Mouse (Mus musculus): ENCODE measurements around the gene Dnajc24. TPM values are rescaled to one million over a fixed set of nuclear protein-coding genes. Genes with fewer than 3 reads are reported as not detected.

Dnajc24 gene
- polyA plus RNA-seq (2014; fragmentation: Nextera tagmentation; extraction: Ambion mirVana), result 27.3 and 30.6 TPM in 2 replicates

DNA sequence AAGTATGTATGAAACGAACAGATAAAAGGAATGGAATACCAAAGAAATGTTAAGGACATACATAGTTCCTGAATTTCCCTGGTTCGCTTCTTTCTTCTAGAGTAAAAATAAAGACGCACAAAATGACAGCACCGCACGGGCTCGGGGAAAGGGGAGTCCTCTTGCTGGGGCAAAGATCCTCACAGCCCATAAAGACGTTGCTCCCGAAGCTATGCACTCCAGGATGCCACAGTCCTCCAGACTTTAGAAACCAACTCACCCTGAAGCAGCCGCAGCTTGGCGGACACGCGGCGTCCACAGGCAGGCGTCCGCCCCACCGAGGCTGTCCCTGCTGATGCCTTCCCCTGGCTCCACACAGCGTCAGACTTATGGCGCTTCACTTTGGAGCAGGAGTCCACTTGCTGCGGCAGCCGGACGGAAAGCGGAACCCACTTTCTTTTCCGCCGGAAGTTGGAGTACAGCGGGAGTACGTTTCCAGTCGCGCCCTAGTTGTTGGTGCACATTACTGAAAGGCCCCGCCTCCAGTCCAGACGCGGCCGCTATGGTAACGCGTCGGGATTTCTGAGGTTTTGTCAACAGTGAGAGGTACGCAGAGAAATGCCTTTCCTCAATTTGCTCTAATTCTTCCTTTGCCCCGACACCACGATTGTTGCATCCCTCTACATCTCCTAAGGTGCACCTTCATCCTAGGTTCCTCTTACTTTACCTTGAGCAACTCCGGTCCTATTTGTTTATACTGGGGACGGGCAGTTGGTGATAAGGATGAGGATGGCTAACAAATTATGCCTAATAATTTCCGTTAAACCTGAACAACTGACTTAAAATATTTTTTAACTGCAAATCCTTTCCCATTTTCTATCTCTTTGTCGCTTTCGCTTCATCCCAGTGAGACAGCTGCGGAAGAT is at the start of gene Dnajc24:
Gene Dnajc24 (minus strand): TSS at position 715 of the 905 bp plus-strand sequence.
- 2% methylated on average over 44 of the region's 44 CpGs for WGBS
- ATAC-seq (ENCODE audit: low read depth), result peak; percentile 98

DNA sequence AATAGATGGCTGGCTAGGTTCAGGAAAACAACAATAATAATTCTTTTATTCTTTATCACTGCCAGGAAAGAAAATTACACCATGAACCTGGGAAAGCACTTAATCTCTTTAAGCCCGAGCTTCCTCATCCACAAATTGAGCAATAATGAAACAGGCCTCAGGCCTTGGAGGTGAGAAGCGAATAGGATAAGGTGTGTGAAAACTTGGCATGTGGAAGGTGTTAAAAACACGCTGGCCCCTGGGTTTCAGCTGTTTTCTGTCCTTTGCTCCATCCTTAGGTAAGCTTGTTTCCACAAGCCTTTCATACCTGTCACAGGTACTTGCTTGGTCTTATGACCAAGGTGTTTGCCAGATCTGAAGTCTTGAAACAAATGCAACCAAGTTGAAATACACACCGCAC is 43.3 kb upstream of the Dnajc24 start:
- Histone ChIP-seq H3K9me3 (ENCODE audit: control insufficient read depth, low read length) (no peaks in the 10 kb centered on the region), H3K4me2 (ENCODE audit: low read depth, low read length) (no peak overlapping the region), H3K4me1 (ENCODE audit: control insufficient read depth, insufficient read depth, low read length) (no peaks in the 10 kb centered on the region), H3K27me3 (ENCODE audit: control insufficient read depth, insufficient read depth, low read length) (no peaks in the 10 kb centered on the region; the same call in 1 of the 2 replicates), H3K36me3 (ENCODE audit: control insufficient read depth, insufficient read depth, low read length) (no peaks in the 10 kb centered on the region), H3K27ac (ENCODE audit: low read depth, low read length) (no peak overlapping the region), H3K4me3 (ENCODE audit: low read depth, low read length) (no peak overlapping the region), H3K9ac (replicated peaks; ENCODE audit: low read depth, low read length) (no peak overlapping the region)
- 87% methylated on average over 4 of the region's 4 CpGs for WGBS
- ATAC-seq (ENCODE audit: low read depth), result no peak

More for the DNA sequence above, at the start of gene Dnajc24:
- Histone ChIP-seq H3K4me1 (ENCODE audit: control insufficient read depth, insufficient read depth, low read length) (no peaks in the 10 kb centered on the region; the same call in 1 of the 2 replicates), H3K9ac (replicated peaks; ENCODE audit: low read depth, low read length) (peak within 1 kb of the TSS; percentile 64), H3K4me2 (ENCODE audit: low read depth, low read length) (peak within 1 kb of the TSS; percentile 56), H3K36me3 (ENCODE audit: control insufficient read depth, insufficient read depth, low read length) (no peaks in the 10 kb centered on the region), H3K27ac (ENCODE audit: low read depth, low read length) (peak within 1 kb of the TSS; percentile 61; the same call in 1 of the 2 replicates), H3K9me3 (ENCODE audit: control insufficient read depth, low read length) (no peaks in the 10 kb centered on the region), H3K27me3 (ENCODE audit: control insufficient read depth, insufficient read depth, low read length) (no peaks in the 10 kb centered on the region), H3K4me3 (ENCODE audit: low read depth, low read length) (peak within 1 kb of the TSS; percentile 58)

DNA sequence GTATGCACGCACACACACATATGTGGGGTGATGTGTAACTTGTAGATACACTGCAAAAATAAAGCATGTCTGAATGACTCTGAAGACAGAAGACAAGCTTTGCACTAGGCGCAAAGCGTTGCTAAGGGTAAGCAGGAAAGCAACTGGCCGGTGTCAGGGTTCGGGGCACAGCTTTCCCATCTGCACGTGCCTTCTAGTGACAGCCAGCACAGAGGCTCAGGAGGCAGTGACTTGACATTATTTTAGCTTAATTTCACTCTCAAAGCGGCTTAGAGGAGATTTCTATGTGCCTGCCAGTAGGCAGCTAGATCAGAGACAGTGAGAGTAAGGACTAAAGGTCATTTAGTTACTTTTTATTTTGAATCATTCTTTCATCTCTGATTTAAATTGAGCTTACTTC is 39.1 kb upstream of the Dnajc24 start:
- Histone ChIP-seq H3K36me3 (ENCODE audit: control insufficient read depth, insufficient read depth, low read length) (no peaks in the 10 kb centered on the region), H3K9me3 (ENCODE audit: control insufficient read depth, low read length) (no peaks in the 10 kb centered on the region), H3K4me2 (ENCODE audit: low read depth, low read length) (no peak overlapping the region), H3K4me1 (ENCODE audit: control insufficient read depth, insufficient read depth, low read length) (no peaks in the 10 kb centered on the region), H3K9ac (replicated peaks; ENCODE audit: low read depth, low read length) (no peak overlapping the region), H3K27ac (ENCODE audit: low read depth, low read length) (no peak overlapping the region), H3K27me3 (ENCODE audit: control insufficient read depth, insufficient read depth, low read length) (no peaks in the 10 kb centered on the region; the same call in 1 of the 2 replicates), H3K4me3 (ENCODE audit: low read depth, low read length) (no peak overlapping the region)
- WGBS, result 37% methylated on average over 7 of the region's 7 CpGs
- no peak for ATAC-seq (ENCODE audit: low read depth)

DNA sequence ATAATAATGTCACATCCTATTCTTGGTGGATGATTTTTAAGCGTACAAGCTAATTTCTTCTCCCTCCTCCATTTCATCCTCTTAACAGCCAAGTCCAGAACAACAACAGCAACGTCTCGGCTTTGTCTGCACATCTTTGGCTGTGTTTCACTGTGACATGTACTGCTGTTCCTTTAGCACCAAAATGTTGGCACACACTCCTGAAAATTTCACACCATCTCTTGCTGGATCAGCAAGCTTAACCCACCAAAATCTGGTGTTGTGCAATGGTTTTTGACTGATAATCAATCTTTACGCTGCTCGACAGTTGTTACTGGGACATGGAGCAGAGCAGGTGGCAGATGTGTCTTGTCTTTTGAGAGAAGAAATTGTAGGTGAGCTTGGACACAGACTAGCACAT is 38.6 kb upstream of the Dnajc24 start:
- WGBS, result 63% methylated on average over 5 of the region's 5 CpGs
- Histone ChIP-seq H3K4me2 (ENCODE audit: low read depth, low read length) (no peak overlapping the region), H3K9ac (replicated peaks; ENCODE audit: low read depth, low read length) (no peak overlapping the region), H3K9me3 (ENCODE audit: control insufficient read depth, low read length) (no peaks in the 10 kb centered on the region), H3K4me3 (ENCODE audit: low read depth, low read length) (no peak overlapping the region), H3K4me1 (ENCODE audit: control insufficient read depth, insufficient read depth, low read length) (no peaks in the 10 kb centered on the region), H3K27ac (ENCODE audit: low read depth, low read length) (no peak overlapping the region), H3K27me3 (ENCODE audit: control insufficient read depth, insufficient read depth, low read length) (peaks cover 3% of the 10 kb centered on the region; the same call in 1 of the 2 replicates), H3K36me3 (ENCODE audit: control insufficient read depth, insufficient read depth, low read length) (no peaks in the 10 kb centered on the region)
- ATAC-seq (ENCODE audit: low read depth), result no peak

DNA sequence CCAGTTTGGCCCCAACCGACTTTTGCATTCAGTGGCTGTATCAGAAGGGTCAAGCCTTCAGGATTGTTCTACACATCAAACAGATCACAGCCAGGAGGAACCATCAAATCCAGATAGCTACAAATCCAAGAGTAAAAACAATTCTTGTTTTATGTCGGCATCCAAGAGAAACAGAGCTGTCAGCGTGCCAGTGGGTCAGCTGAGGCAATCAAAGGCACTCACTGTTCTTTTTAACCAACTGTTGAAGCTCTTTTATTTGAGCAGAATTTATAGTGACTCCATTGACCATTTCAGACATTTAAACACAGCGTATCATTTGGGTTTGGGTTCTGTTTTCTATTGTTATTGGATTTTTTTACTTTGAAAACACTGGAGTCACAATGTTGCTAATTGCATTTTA is 34.9 kb upstream of the Dnajc24 start:
- 10% methylated on average over 4 of the region's 4 CpGs for WGBS
- no peak overlapping the region for H3K4me2 ChIP-seq (ENCODE audit: low read depth, low read length)
- H3K36me3 ChIP-seq (ENCODE audit: control insufficient read depth, insufficient read depth, low read length), result no peaks in the 10 kb centered on the region
- no peaks in the 10 kb centered on the region for H3K4me1 ChIP-seq (ENCODE audit: control insufficient read depth, insufficient read depth, low read length)
- no peak overlapping the region for H3K4me3 ChIP-seq (ENCODE audit: low read depth, low read length)
- H3K27me3 ChIP-seq (ENCODE audit: control insufficient read depth, insufficient read depth, low read length), result peaks cover 5% of the 10 kb centered on the region; the same call in 1 of the 2 replicates
- ATAC-seq (ENCODE audit: low read depth), result no peak
- H3K9me3 ChIP-seq (ENCODE audit: control insufficient read depth, low read length), result no peaks in the 10 kb centered on the region
- H3K9ac ChIP-seq (replicated peaks; ENCODE audit: low read depth, low read length), result no peak overlapping the region
- H3K27ac ChIP-seq (ENCODE audit: low read depth, low read length), result no peak overlapping the region

DNA sequence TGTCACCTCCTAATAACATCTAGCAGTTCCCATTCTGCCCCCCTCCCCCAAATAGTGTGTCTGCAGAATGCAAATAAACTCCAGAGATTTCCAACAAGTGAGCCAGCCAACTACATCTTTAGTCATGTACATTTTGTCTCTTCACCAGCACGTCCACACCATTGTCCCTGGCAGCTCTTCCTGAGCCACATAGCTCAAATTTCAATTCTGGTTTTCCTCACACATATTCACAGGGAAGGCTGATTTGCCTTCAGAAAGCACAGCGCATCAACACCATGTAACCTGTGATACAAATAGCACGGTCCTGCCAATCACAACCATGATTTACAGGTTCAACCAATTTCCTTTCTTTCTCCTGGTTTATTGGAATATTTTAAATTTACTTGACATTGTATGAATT is 21.5 kb upstream of the Dnajc24 start:
- Histone ChIP-seq H3K4me1 (ENCODE audit: control insufficient read depth, insufficient read depth, low read length) (no peaks in the 10 kb centered on the region), H3K9me3 (ENCODE audit: control insufficient read depth, low read length) (no peaks in the 10 kb centered on the region), H3K27me3 (ENCODE audit: control insufficient read depth, insufficient read depth, low read length) (no peaks in the 10 kb centered on the region), H3K4me3 (ENCODE audit: low read depth, low read length) (no peak overlapping the region), H3K27ac (ENCODE audit: low read depth, low read length) (no peak overlapping the region), H3K9ac (replicated peaks; ENCODE audit: low read depth, low read length) (no peak overlapping the region), H3K36me3 (ENCODE audit: control insufficient read depth, insufficient read depth, low read length) (no peaks in the 10 kb centered on the region), H3K4me2 (ENCODE audit: low read depth, low read length) (no peak overlapping the region)
- no peak for ATAC-seq (ENCODE audit: low read depth)
- 87% methylated on average over 3 of the region's 3 CpGs for WGBS

DNA sequence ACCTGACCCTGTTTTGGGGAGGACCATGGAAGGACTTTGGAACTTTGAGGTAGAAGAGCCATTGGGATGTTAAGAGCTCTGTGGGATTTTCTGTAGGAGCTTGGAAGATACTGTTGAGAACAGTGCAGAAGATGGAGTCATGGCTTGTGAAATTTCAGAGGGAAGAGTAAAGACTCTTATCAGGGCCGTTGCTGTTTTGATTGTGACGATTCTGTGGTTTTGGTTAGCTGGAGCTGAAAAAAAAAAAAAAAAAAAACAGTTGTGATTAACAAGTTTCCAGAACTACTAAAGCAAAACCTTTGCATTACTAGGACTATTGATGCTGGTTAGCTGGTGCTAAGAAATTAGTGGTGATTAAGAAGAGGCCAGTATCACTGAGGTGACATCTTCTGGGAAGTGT is 5.1 kb upstream of the Dnajc24 start:
- H3K9me3 ChIP-seq (ENCODE audit: control insufficient read depth, low read length), result no peaks in the 10 kb centered on the region
- no peaks in the 10 kb centered on the region for H3K4me1 ChIP-seq (ENCODE audit: control insufficient read depth, insufficient read depth, low read length)
- no peak overlapping the region for H3K27ac ChIP-seq (ENCODE audit: low read depth, low read length)
- H3K4me3 ChIP-seq (ENCODE audit: low read depth, low read length), result no peak overlapping the region
- no peak overlapping the region for H3K4me2 ChIP-seq (ENCODE audit: low read depth, low read length)
- no peaks in the 10 kb centered on the region for H3K36me3 ChIP-seq (ENCODE audit: control insufficient read depth, insufficient read depth, low read length)
- H3K27me3 ChIP-seq (ENCODE audit: control insufficient read depth, insufficient read depth, low read length), result no peaks in the 10 kb centered on the region
- WGBS, result 82% methylated on average over 2 of the region's 2 CpGs
- H3K9ac ChIP-seq (replicated peaks; ENCODE audit: low read depth, low read length), result no peak overlapping the region
- no peak for ATAC-seq (ENCODE audit: low read depth)

DNA sequence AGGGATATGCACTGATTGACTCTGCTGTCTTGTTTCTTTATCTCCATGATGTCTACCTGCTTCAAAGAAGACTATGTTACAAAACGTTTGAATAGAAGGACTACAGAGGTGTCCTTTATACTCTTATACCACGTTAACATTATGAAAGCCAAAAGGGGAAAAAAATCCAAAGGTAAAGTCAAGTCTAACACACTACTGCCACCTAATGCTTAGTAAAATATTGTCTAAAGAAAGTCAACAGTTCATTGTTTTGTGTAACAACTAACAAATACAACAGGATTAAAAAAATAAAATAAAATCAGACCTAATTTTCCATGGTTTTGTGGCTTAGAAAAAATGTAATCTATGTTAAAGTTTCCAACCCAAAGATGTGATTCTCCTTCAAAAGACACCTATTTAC is 15.3 kb downstream of the Dnajc24 start:
- Histone ChIP-seq H3K4me3 (ENCODE audit: low read depth, low read length) (no peak overlapping the region), H3K27ac (ENCODE audit: low read depth, low read length) (no peak overlapping the region), H3K27me3 (ENCODE audit: control insufficient read depth, insufficient read depth, low read length) (no peaks in the 10 kb centered on the region), H3K4me1 (ENCODE audit: control insufficient read depth, insufficient read depth, low read length) (no peaks in the 10 kb centered on the region), H3K36me3 (ENCODE audit: control insufficient read depth, insufficient read depth, low read length) (no peaks in the 10 kb centered on the region), H3K4me2 (ENCODE audit: low read depth, low read length) (no peak overlapping the region), H3K9me3 (ENCODE audit: control insufficient read depth, low read length) (no peaks in the 10 kb centered on the region), H3K9ac (replicated peaks; ENCODE audit: low read depth, low read length) (no peak overlapping the region)
- ATAC-seq (ENCODE audit: low read depth), result no peak
- WGBS, result 34% methylated on average over 2 of the region's 2 CpGs

DNA sequence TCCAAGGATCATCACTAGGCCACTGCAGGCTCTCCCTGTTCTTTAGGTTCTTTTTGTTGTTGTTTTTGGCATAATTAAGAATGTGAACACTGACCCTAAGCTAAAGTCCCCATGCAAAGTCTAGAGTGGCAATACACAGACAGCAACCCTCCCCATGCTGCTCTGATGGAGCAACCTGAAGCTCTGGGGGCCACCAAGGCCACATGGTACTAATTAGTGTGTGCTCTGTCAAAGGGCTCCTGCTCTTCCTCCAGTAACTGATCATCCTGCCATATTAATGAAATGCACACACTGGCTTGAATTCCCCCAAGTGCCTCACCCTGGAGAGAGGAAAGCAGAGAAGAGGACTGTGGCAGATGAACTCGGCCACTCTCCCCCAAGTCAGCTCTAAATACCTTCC is 16.2 kb downstream of the Dnajc24 start:
- H3K9me3 ChIP-seq (ENCODE audit: control insufficient read depth, low read length), result no peaks in the 10 kb centered on the region
- H3K4me1 ChIP-seq (ENCODE audit: control insufficient read depth, insufficient read depth, low read length), result no peaks in the 10 kb centered on the region
- no peak for ATAC-seq (ENCODE audit: low read depth)

More for the DNA sequence above, 16.2 kb downstream of the Dnajc24 start:
- no peak overlapping the region for H3K27ac ChIP-seq (ENCODE audit: low read depth, low read length)
- no peaks in the 10 kb centered on the region for H3K27me3 ChIP-seq (ENCODE audit: control insufficient read depth, insufficient read depth, low read length)
- no peak overlapping the region for H3K4me2 ChIP-seq (ENCODE audit: low read depth, low read length)
- H3K9ac ChIP-seq (replicated peaks; ENCODE audit: low read depth, low read length), result no peak overlapping the region
- WGBS, result 55% methylated on average over 1 of the region's 1 CpGs
- H3K36me3 ChIP-seq (ENCODE audit: control insufficient read depth, insufficient read depth, low read length), result no peaks in the 10 kb centered on the region
- no peak overlapping the region for H3K4me3 ChIP-seq (ENCODE audit: low read depth, low read length)

Measured in neural tube, embryonic 14.5 days (tissue).